Mouse (Mus musculus) MEL (cell line): ENCODE measurements around the gene Mns1. TPM values are rescaled to one million over a fixed set of nuclear protein-coding genes. Genes with fewer than 3 reads are reported as not detected.

Source experiments
- DNase-seq: peaks from one replicate; pipeline ENCODE4 v3.0.0; 2011; ENCODE audit warnings: low read depth, low spot score
- H3K27ac ChIP-seq: 2 replicates; pipeline ENCODE4 v1.5.1; 2012; ENCODE audit warnings: low read depth, mild to moderate bottlenecking, control low read depth, low read length, moderate library complexity; ENCODE audit not compliant: control insufficient read depth
- H3K27me3 ChIP-seq, 2 experiments: fragments of 150-350 bp in 1 of 2; sonication (generic) in 1 of 2; 2 replicates each; pipeline ENCODE4 v1.6.1; 2012; ENCODE audit warnings: low read length in 2 of 2, mild to moderate bottlenecking in 2 of 2, improper control_type of control experiment in 1 of 2, moderate library complexity in 1 of 2; ENCODE audit not compliant: insufficient read depth in 2 of 2, control insufficient read depth in 1 of 2
- H3K36me3 ChIP-seq, 2 experiments: 2 replicates each; pipeline ENCODE4 v1.6.1; 2012 to 2014; ENCODE audit warnings: low read length in 2 of 2, improper control_type of control experiment in 1 of 2, inconsistent platforms in 1 of 2, mild to moderate bottlenecking in 1 of 2; ENCODE audit not compliant: insufficient read depth in 2 of 2, control insufficient read depth in 1 of 2
- H3K4me1 ChIP-seq, 2 experiments: fragments of 150-350 bp in 1 of 2; sonication (generic) in 1 of 2; 2 replicates each; pipeline ENCODE4 v1.6.1; 2012; ENCODE audit warnings: low read length in 2 of 2, improper control_type of control experiment in 1 of 2, mild to moderate bottlenecking in 1 of 2; ENCODE audit not compliant: insufficient read depth in 2 of 2, control insufficient read depth in 1 of 2
- H3K4me3 ChIP-seq, 2 experiments: fragments of 150-350 bp in 1 of 2; sonication (generic) in 1 of 2; 2 replicates each; pipeline ENCODE4 v1.5.1; 2012; ENCODE audit warnings: low read depth in 2 of 2, low read length in 2 of 2, mild to moderate bottlenecking in 2 of 2, moderate library complexity in 2 of 2, control low read depth in 1 of 2, improper control_type of control experiment in 1 of 2; ENCODE audit not compliant: control insufficient read depth in 1 of 2, insufficient read depth in 1 of 2
- H3K79me2 ChIP-seq: 2 replicates; pipeline ENCODE4 v1.6.1; 2012; ENCODE audit warnings: mild to moderate bottlenecking, low read length, moderate library complexity; ENCODE audit not compliant: control insufficient read depth, poor library complexity, insufficient read depth
- H3K9ac ChIP-seq: 2 replicates; pipeline ENCODE4 v1.6.1; 2012; ENCODE audit warnings: low read depth, mild to moderate bottlenecking, control low read depth, low read length, moderate library complexity; ENCODE audit not compliant: control insufficient read depth, poor library complexity, severe bottlenecking
- H3K9me3 ChIP-seq: fragments of 150-350 bp; sonication (generic); replicated peaks from 2 replicates; pipeline ENCODE4 v1.6.1; 2012; ENCODE audit warnings: mild to moderate bottlenecking, low read length, improper control_type of control experiment, moderate library complexity; ENCODE audit not compliant: insufficient read depth
- BHLHE40 ChIP-seq: IDR thresholded peaks from 2 replicates; pipeline ENCODE4 v1.6.1; 2012; ENCODE audit warnings: low read depth, mild to moderate bottlenecking, inconsistent platforms, low read length, improper control_type of control experiment, borderline replicate concordance
- CHD1 ChIP-seq: IDR thresholded peaks from 2 replicates; pipeline ENCODE4 v1.6.1; 2012; ENCODE audit warnings: low read depth, mild to moderate bottlenecking, inconsistent platforms, low read length, improper control_type of control experiment
- CTCF ChIP-seq, 3 experiments: IDR thresholded peaks in 2 of 3; conservative IDR thresholded peaks in 1 of 3; 2 replicates each; pipeline ENCODE4 v1.5.1; 2011 to 2012; ENCODE audit warnings: low read length in 3 of 3, low read depth in 2 of 3, mild to moderate bottlenecking in 2 of 3, improper control_type of control experiment in 1 of 3, inconsistent platforms in 1 of 3, mixed read lengths in 1 of 3, moderate library complexity in 1 of 3; ENCODE audit not compliant: control insufficient read depth in 1 of 3, insufficient read depth in 1 of 3, poor library complexity in 1 of 3, severe bottlenecking in 1 of 3
- ETS1 ChIP-seq: IDR thresholded peaks from 2 replicates; pipeline ENCODE4 v1.6.1; 2012; ENCODE audit warnings: low read depth, mild to moderate bottlenecking, inconsistent platforms, low read length, improper control_type of control experiment, moderate library complexity
- GABPA ChIP-seq: IDR thresholded peaks from 2 replicates; pipeline ENCODE4 v1.6.1; 2012; ENCODE audit warnings: low read depth, mild to moderate bottlenecking, inconsistent platforms, low read length, improper control_type of control experiment, moderate library complexity
- GATA1 ChIP-seq: IDR thresholded peaks from 2 replicates; pipeline ENCODE4 v1.6.1; 2011; ENCODE audit warnings: low read depth, low read length, improper control_type of control experiment
- HCFC1 ChIP-seq: IDR thresholded peaks from 2 replicates; pipeline ENCODE4 v1.6.1; 2012; ENCODE audit warnings: low read depth, mild to moderate bottlenecking, inconsistent platforms, low read length, improper control_type of control experiment, moderate library complexity
- MAZ ChIP-seq: IDR thresholded peaks from 2 replicates; pipeline ENCODE4 v1.6.1; 2012; ENCODE audit warnings: low read depth, mild to moderate bottlenecking, inconsistent platforms, low read length, improper control_type of control experiment
- MEF2A ChIP-seq: IDR thresholded peaks from 2 replicates; pipeline ENCODE4 v1.6.1; 2014; ENCODE audit warnings: low read depth, mild to moderate bottlenecking, inconsistent platforms, low read length, improper control_type of control experiment; ENCODE audit not compliant: poor library complexity, insufficient replicate concordance, severe bottlenecking; ENCODE audit errors: extremely low read depth
- NRF1 ChIP-seq: IDR thresholded peaks from 2 replicates; pipeline ENCODE4 v1.6.1; 2014; ENCODE audit warnings: low read depth, mild to moderate bottlenecking, inconsistent platforms, low read length, improper control_type of control experiment, moderate library complexity; ENCODE audit not compliant: poor library complexity, insufficient read depth, severe bottlenecking
- POLR2A ChIP-seq, 2 experiments: IDR thresholded peaks; 2 replicates each; pipeline ENCODE4 v1.6.1; 2011 to 2012; ENCODE audit warnings: low read length in 2 of 2, mild to moderate bottlenecking in 2 of 2, control low read depth in 1 of 2, improper control_type of control experiment in 1 of 2, low read depth in 1 of 2, moderate library complexity in 1 of 2; ENCODE audit not compliant: control insufficient read depth in 1 of 2, insufficient read depth in 1 of 2, poor library complexity in 1 of 2
- POLR2AphosphoS5 ChIP-seq: IDR thresholded peaks from 2 replicates; pipeline ENCODE4 v1.6.1; 2012; ENCODE audit warnings: low read depth, borderline replicate concordance, mild to moderate bottlenecking, inconsistent platforms, low read length, moderate library complexity, mixed read lengths
- RAD21 ChIP-seq: IDR thresholded peaks from 2 replicates; pipeline ENCODE4 v1.6.1; 2011; ENCODE audit warnings: mild to moderate bottlenecking, low read depth, low read length, improper control_type of control experiment
- RCOR1 ChIP-seq: IDR thresholded peaks from 2 replicates; pipeline ENCODE4 v1.6.1; 2012; ENCODE audit warnings: low read depth, mild to moderate bottlenecking, inconsistent platforms, low read length, improper control_type of control experiment
- SMC3 ChIP-seq: IDR thresholded peaks from 2 replicates; pipeline ENCODE4 v1.6.1; 2011; ENCODE audit warnings: low read depth, low read length, improper control_type of control experiment
- TCF12 ChIP-seq: IDR thresholded peaks from 2 replicates; pipeline ENCODE4 v1.6.1; 2014; ENCODE audit warnings: low read depth, mild to moderate bottlenecking, inconsistent platforms, low read length, improper control_type of control experiment, moderate library complexity
- USF1 ChIP-seq: IDR thresholded peaks from 2 replicates; pipeline ENCODE4 v1.6.1; 2014; ENCODE audit warnings: low read depth, mild to moderate bottlenecking, inconsistent platforms, low read length, improper control_type of control experiment, moderate library complexity
- ZC3H11A ChIP-seq: IDR thresholded peaks from 2 replicates; pipeline ENCODE4 v1.6.1; 2012; ENCODE audit warnings: low read depth, mild to moderate bottlenecking, inconsistent platforms, low read length, improper control_type of control experiment
- ZKSCAN1 ChIP-seq: IDR thresholded peaks from 2 replicates; pipeline ENCODE4 v1.6.1; 2012; ENCODE audit warnings: low read depth, mild to moderate bottlenecking, inconsistent platforms, low read length, improper control_type of control experiment, moderate library complexity
- polyA plus RNA-seq, 2 experiments: library from polyadenylated mRNA; stranded (reverse) in 1 of 2; unstranded in 1 of 2; fragments of >175 nt in 1 of 2; fragments of >200 nt in 1 of 2; gene quantifications; 2 replicates each; pipeline versions ENCODE4 v1.2.1 to v1.2.4; 2012; ENCODE audit warnings: low replicate concordance in 2 of 2, low read depth in 1 of 2; ENCODE audit not compliant: insufficient read length in 2 of 2, insufficient read depth in 1 of 2, missing spikeins in 1 of 2
- total RNA-seq: library from RNA; depleted of rRNA; stranded (reverse); fragments of 300-350 nt; gene quantifications from 2 replicates; pipeline ENCODE4 v1.2.3, GENCODE M21; 2012

Gene Mns1
- total and polyA plus RNA-seq, 3 experiments = 54.0 to 54.8 TPM; not detected in 1

DNA sequence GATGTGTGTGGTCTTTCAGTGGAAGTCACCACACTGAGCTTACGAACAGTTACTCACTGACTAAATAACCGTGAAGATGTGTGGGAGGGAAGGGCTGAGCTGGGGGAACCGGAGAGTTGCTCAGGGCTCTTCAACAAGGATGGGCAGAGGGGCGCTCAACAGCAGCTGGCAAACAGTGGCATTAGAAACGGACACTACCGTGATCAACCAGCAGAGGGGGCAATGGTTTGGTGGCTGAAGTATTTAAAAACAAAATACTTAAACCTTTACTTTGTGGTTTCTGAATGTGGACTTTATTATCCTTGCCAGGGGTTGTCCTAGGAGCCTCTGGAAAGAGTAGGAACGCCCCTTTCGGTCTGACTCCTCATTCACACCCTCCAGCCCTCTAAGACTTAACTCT is 10.2 kb downstream of the Mns1 start:
- no peaks in the 10 kb centered on the region for H3K9me3 ChIP-seq
- peak; percentile 59 for TF ChIP-seq RAD21
- TF ChIP-seq CTCF (IDR thresholded peaks at IDR 0.05 in 2 of 3, conservative IDR thresholded peaks at IDR 0.05 in 1 of 3; ENCODE audit: control insufficient read depth in 1 of 3, insufficient read depth in 1 of 3, low read depth in 2 of 3, low read length in 3 of 3, poor library complexity in 1 of 3, severe bottlenecking in 1 of 3) = peak; percentile 65 to 76 (median 72)
- TF ChIP-seq SMC3 = peak; percentile 66
- TF ChIP-seq GABPA = no peak
- 0 out of 2 replicates have a peak, but pooled peaks have one; percentile 17 for TF ChIP-seq BHLHE40
- TF ChIP-seq USF1 = no peak
- peak; percentile 41; the same call in 1 of the 2 replicates for TF ChIP-seq ZC3H11A
- TF ChIP-seq CHD1 = no peak
- TF ChIP-seq, all 39 proteins: peak for 5
- peaks cover 13 to 16% of the 10 kb centered on the region in 2 experiments for H3K4me1 ChIP-seq
- H3K79me2 ChIP-seq = peaks cover 5% of the 10 kb centered on the region; the same call in 1 of the 2 replicates
- H3K27me3 ChIP-seq = no peaks in the 10 kb centered on the region
- peaks cover 39 to 43% of the 10 kb centered on the region in 2 experiments for H3K36me3 ChIP-seq
- no peak overlapping the region for H3K27ac ChIP-seq
- H3K9ac ChIP-seq = no peak overlapping the region
- no peak overlapping the region for H3K4me3 ChIP-seq
- DNase-seq = peak; percentile 75

GRCm38 (mm10) chr9:72449367-72449766 is 11.6 kb downstream of the Mns1 start:
- no peak overlapping the region for H3K4me3 ChIP-seq
- H3K36me3 ChIP-seq = peaks cover 34 to 48% of the 10 kb centered on the region in 2 experiments
- peaks cover 1% of the 10 kb centered on the region; the same call in 1 of the 2 replicates for H3K79me2 ChIP-seq
- peaks cover 13 to 16% of the 10 kb centered on the region in 2 experiments for H3K4me1 ChIP-seq
- H3K27ac ChIP-seq = no peak overlapping the region
- DNase-seq = no peak
- no peaks in the 10 kb centered on the region for H3K9me3 ChIP-seq
- no peaks in the 10 kb centered on the region for H3K27me3 ChIP-seq
- no peak overlapping the region for H3K9ac ChIP-seq
- no peak for TF ChIP-seq USF1
- TF ChIP-seq ZKSCAN1 = no peak

- Histone ChIP-seq H3K27me3 (no peaks in the 10 kb centered on the region), H3K9ac (no peak overlapping the region), H3K4me3 (no peak overlapping the region), H3K27ac (no peak overlapping the region), H3K9me3 (no peaks in the 10 kb centered on the region), H3K79me2 (peaks cover 1% of the 10 kb centered on the region; the same call in 1 of the 2 replicates), H3K4me1 (peaks cover 13 to 16% of the 10 kb centered on the region in 2 experiments), H3K36me3 (peaks cover 34 to 48% of the 10 kb centered on the region in 2 experiments)
- DNase-seq = no peak
- TF ChIP-seq POLR2AphosphoS5 = no peak
- no peak for TF ChIP-seq CTCF (IDR thresholded peaks at IDR 0.05 in 2 of 3, conservative IDR thresholded peaks at IDR 0.05 in 1 of 3; ENCODE audit: control insufficient read depth in 1 of 3, insufficient read depth in 1 of 3, low read depth in 2 of 3, low read length in 3 of 3, poor library complexity in 1 of 3, severe bottlenecking in 1 of 3)
- TF ChIP-seq POLR2A (IDR thresholded peaks at IDR 0.05; ENCODE audit: control insufficient read depth in 1 of 2, insufficient read depth in 1 of 2, low read depth in 1 of 2, low read length in 2 of 2, poor library complexity in 1 of 2) = no peak
- no peak for TF ChIP-seq GATA1
- no peak for TF ChIP-seq RCOR1
- TF ChIP-seq MAZ = no peak
- no peak for TF ChIP-seq MEF2A
- no peak for TF ChIP-seq CHD1
- no peak for TF ChIP-seq ETS1
- no peak for TF ChIP-seq HCFC1
- no peak for TF ChIP-seq TCF12
- TF ChIP-seq NRF1 = no peak
Observed at GRCm38 (mm10) chr9:72449841-72450240, 12.0 kb downstream of the Mns1 start.
